Mouse (Mus musculus) lung, postnatal 4 days (tissue): ENCODE data around the gene Xpo4.
"Not testable (repeated sequence)": the region's sequence is repeated elsewhere in the genome, so short reads cannot be mapped to it uniquely, and the experiment has no call there.

ENCODE experiments used
- DNase-seq, 2 experiments: peaks; one replicate each; pipeline ENCODE4 v3.0.0; 2021

The Xpo4 gene

GRCm38 (mm10) chr14:57664822-57665627 is at the start of gene Xpo4:
Gene Xpo4 (minus strand): TSS chr14:57665430.
- peak; percentile 86 to 89 for DNase-seq

- DNase-seq = no peak
Measured at GRCm38 (mm10) chr14:57712884-57713283, 47.7 kb upstream of the Xpo4 start.

- DNase-seq = no peak
Measured at GRCm38 (mm10) chr14:57711059-57711458, 45.8 kb upstream of the Xpo4 start.

- peak; percentile 60 to 85 for DNase-seq
Measured at GRCm38 (mm10) chr14:57709171-57709570, 43.9 kb upstream of the Xpo4 start.

GRCm38 (mm10) chr14:57708580-57708979 is 43.4 kb upstream of the Xpo4 start:
- peak in 1 of 2 experiments; percentile 58 for DNase-seq

- DNase-seq = peak; percentile 39 to 52
Measured at GRCm38 (mm10) chr14:57707100-57707893, 42.1 kb upstream of the Xpo4 start.

- DNase-seq = no peak
Measured at GRCm38 (mm10) chr14:57706760-57707099, 41.5 kb upstream of the Xpo4 start.

- no peak for DNase-seq
Measured at GRCm38 (mm10) chr14:57705759-57706158, 40.5 kb upstream of the Xpo4 start.

- DNase-seq = no peak
Measured at GRCm38 (mm10) chr14:57705075-57705474, 39.8 kb upstream of the Xpo4 start.

- DNase-seq = no peak
Measured at GRCm38 (mm10) chr14:57701915-57702477, 36.8 kb upstream of the Xpo4 start.

- no peak for DNase-seq
Measured at GRCm38 (mm10) chr14:57699461-57699970, 34.3 kb upstream of the Xpo4 start.

- DNase-seq = no peak
Measured at GRCm38 (mm10) chr14:57699016-57699415, 33.8 kb upstream of the Xpo4 start.

GRCm38 (mm10) chr14:57696066-57696465 is 30.8 kb upstream of the Xpo4 start:
- no peak for DNase-seq

GRCm38 (mm10) chr14:57695550-57695949 is 30.3 kb upstream of the Xpo4 start:
- DNase-seq = no peak

- no peak for DNase-seq
Measured at GRCm38 (mm10) chr14:57694246-57694645, 29.0 kb upstream of the Xpo4 start.

GRCm38 (mm10) chr14:57692517-57693130 is 27.4 kb upstream of the Xpo4 start:
- no peak for DNase-seq

- no peak for DNase-seq
Measured at GRCm38 (mm10) chr14:57691316-57691715, 26.1 kb upstream of the Xpo4 start.

GRCm38 (mm10) chr14:57690681-57691080 is 25.5 kb upstream of the Xpo4 start:
- DNase-seq = no peak

- not testable (repeated sequence) for DNase-seq
Measured at GRCm38 (mm10) chr14:57688066-57688465, 22.8 kb upstream of the Xpo4 start.

- DNase-seq = no peak
Measured at GRCm38 (mm10) chr14:57687441-57687840, 22.2 kb upstream of the Xpo4 start.

- no peak for DNase-seq
Measured at GRCm38 (mm10) chr14:57686647-57687046, 21.4 kb upstream of the Xpo4 start.

GRCm38 (mm10) chr14:57684579-57684978 is 19.3 kb upstream of the Xpo4 start:
- peak; percentile 42 to 81 for DNase-seq

GRCm38 (mm10) chr14:57682751-57683150 is 17.5 kb upstream of the Xpo4 start:
- DNase-seq = no peak
